Mouse (Mus musculus) heart, embryonic 15.5 days (tissue): ENCODE measurements around the gene Ppp2r5c. TPM values are rescaled to one million over a fixed set of nuclear protein-coding genes. Genes with fewer than 3 reads are reported as not detected.

Experiments used
- ATAC-seq: fragments of 200-750 bp; cut with Nextera tagmentation; replicated peaks from 2 replicates; pipeline ENCODE4 v1.8.0; 2017; ENCODE audit warnings: low read depth, moderate TSS enrichment; ENCODE audit not compliant: insufficient number of reproducible peaks, insufficient read depth, low FRiP score
- H3K27ac ChIP-seq: fragments of 300-500 bp; sonication (generic); 2 replicates; pipeline ENCODE4 v1.5.1; 2015; ENCODE audit warnings: mild to moderate bottlenecking, inconsistent platforms
- H3K27me3 ChIP-seq: fragments of 300-500 bp; sonication (generic); 2 replicates; pipeline ENCODE4 v1.6.1; 2015; ENCODE audit warnings: inconsistent platforms
- H3K36me3 ChIP-seq: fragments of 300-500 bp; sonication (generic); 2 replicates; pipeline ENCODE4 v1.6.1; 2015; ENCODE audit warnings: mild to moderate bottlenecking, inconsistent platforms
- H3K4me1 ChIP-seq: fragments of 300-500 bp; sonication (generic); replicated peaks from 2 replicates; pipeline ENCODE4 v1.6.1; 2015; ENCODE audit warnings: inconsistent platforms
- H3K4me2 ChIP-seq: fragments of 300-500 bp; sonication (generic); 2 replicates; pipeline ENCODE4 v1.6.1; 2015; ENCODE audit warnings: inconsistent platforms, mild to moderate bottlenecking, moderate library complexity
- H3K4me3 ChIP-seq: fragments of 300-500 bp; sonication (generic); 2 replicates; pipeline ENCODE4 v1.5.1; 2015; ENCODE audit warnings: mild to moderate bottlenecking, inconsistent platforms
- H3K9ac ChIP-seq: fragments of 300-500 bp; sonication (generic); 2 replicates; pipeline ENCODE4 v1.6.1; 2015; ENCODE audit warnings: mild to moderate bottlenecking, inconsistent platforms
- H3K9me3 ChIP-seq: fragments of 300-500 bp; sonication (generic); replicated peaks from 2 replicates; pipeline ENCODE4 v1.6.1; 2016; ENCODE audit warnings: inconsistent platforms
- WGBS: fragments of 180-500 bp; shearing (Covaris S2); methylation state at CpG from one replicate; pipeline ENCODE4 v1.1.7; 2015; ENCODE audit warnings: mixed read lengths; 5-methylcytosine and 5-hydroxymethylcytosine counted together
- polyA plus RNA-seq: library from polyadenylated mRNA; unstranded; fragments of >200 nt; fragmentation: Nextera tagmentation; extraction: Ambion mirVana; gene quantifications from 2 replicates; pipeline ENCODE4 v1.2.1, GENCODE M21; 2015

Gene Ppp2r5c
- 117 and 124 TPM in 2 replicates for polyA plus RNA-seq

- no peaks in the 10 kb centered on the region for H3K9me3 ChIP-seq
- H3K4me1 ChIP-seq: peaks cover 11% of the 10 kb centered on the region
- under 1% methylated on average over 77 of the region's 86 CpGs for WGBS
- ATAC-seq: peak; percentile 98
- H3K4me2 ChIP-seq: peak within 1 kb of the TSS; percentile 94
- H3K27ac ChIP-seq: peak within 1 kb of the TSS; percentile 97
- no peaks in the 10 kb centered on the region for H3K36me3 ChIP-seq
- H3K4me3 ChIP-seq: peak within 1 kb of the TSS; percentile 87
- H3K27me3 ChIP-seq: no peaks in the 10 kb centered on the region
- H3K9ac ChIP-seq: peak within 1 kb of the TSS; percentile 96
Measured at GRCm38 (mm10) chr12:110446290-110447170, at the start of gene Ppp2r5c. TSS of gene Ppp2r5c (plus strand) at chr12:110447120.

- Histone ChIP-seq H3K4me3 (no peak overlapping the region), H3K27ac (no peak overlapping the region), H3K36me3 (no peaks in the 10 kb centered on the region), H3K9ac (no peak overlapping the region), H3K4me1 (no peaks in the 10 kb centered on the region), H3K4me2 (no peak overlapping the region), H3K9me3 (no peaks in the 10 kb centered on the region), H3K27me3 (0 out of 2 replicates have a peak, but pooled peaks cover 5% of the 10 kb centered on the region)
- no peak for ATAC-seq
- 35% methylated on average over 8 of the region's 8 CpGs for WGBS
Measured at GRCm38 (mm10) chr12:110398351-110398750, 48.6 kb upstream of the Ppp2r5c start.

GRCm38 (mm10) chr12:110399161-110399560 is 47.8 kb upstream of the Ppp2r5c start:
- WGBS: 87% methylated on average over 6 of the region's 6 CpGs
- no peaks in the 10 kb centered on the region for H3K9me3 ChIP-seq
- H3K4me3 ChIP-seq: no peak overlapping the region
- H3K9ac ChIP-seq: no peak overlapping the region
- H3K36me3 ChIP-seq: no peaks in the 10 kb centered on the region
- H3K27me3 ChIP-seq: 0 out of 2 replicates have a peak, but pooled peaks cover 5% of the 10 kb centered on the region
- H3K4me1 ChIP-seq: no peaks in the 10 kb centered on the region
- H3K4me2 ChIP-seq: no peak overlapping the region
- no peak overlapping the region for H3K27ac ChIP-seq
- ATAC-seq: no peak

GRCm38 (mm10) chr12:110400936-110401335 is 46.0 kb upstream of the Ppp2r5c start:
- Histone ChIP-seq H3K4me2 (no peak overlapping the region), H3K27ac (no peak overlapping the region)
- 86% methylated on average over 5 of the region's 5 CpGs for whole genome bisulfite sequencing

GRCm38 (mm10) chr12:110401871-110402270 is 45.0 kb upstream of the Ppp2r5c start:
- Histone ChIP-seq H3K27ac (no peak overlapping the region), H3K9me3 (no peaks in the 10 kb centered on the region), H3K4me3 (no peak overlapping the region), H3K4me2 (no peak overlapping the region), H3K9ac (no peak overlapping the region), H3K4me1 (no peaks in the 10 kb centered on the region), H3K36me3 (no peaks in the 10 kb centered on the region), H3K27me3 (0 out of 2 replicates have a peak, but pooled peaks cover 5% of the 10 kb centered on the region)
- 74% methylated on average over 4 of the region's 4 CpGs for WGBS
- no peak for ATAC-seq

More at GRCm38 (mm10) chr12:110400936-110401335, 46.0 kb upstream of the Ppp2r5c start:
- Histone ChIP-seq H3K4me1 (no peaks in the 10 kb centered on the region), H3K4me3 (no peak overlapping the region), H3K9ac (no peak overlapping the region), H3K9me3 (no peaks in the 10 kb centered on the region), H3K36me3 (no peaks in the 10 kb centered on the region), H3K27me3 (0 out of 2 replicates have a peak, but pooled peaks cover 5% of the 10 kb centered on the region)
- ATAC-seq: no peak

GRCm38 (mm10) chr12:110416244-110416643 is 30.7 kb upstream of the Ppp2r5c start:
- no peak for ATAC-seq
- Histone ChIP-seq H3K4me1 (peaks cover 19% of the 10 kb centered on the region), H3K4me3 (no peak overlapping the region), H3K9me3 (no peaks in the 10 kb centered on the region), H3K36me3 (no peaks in the 10 kb centered on the region), H3K27ac (no peak overlapping the region), H3K4me2 (no peak overlapping the region), H3K27me3 (no peaks in the 10 kb centered on the region), H3K9ac (no peak overlapping the region)
- 43% methylated on average over 3 of the region's 3 CpGs for WGBS

GRCm38 (mm10) chr12:110417023-110417986 is 29.6 kb upstream of the Ppp2r5c start:
- peak overlapping the region; percentile 49 for H3K4me2 ChIP-seq
- WGBS: 47% methylated on average over 28 of the region's 28 CpGs
- H3K27ac ChIP-seq: no peak overlapping the region
- H3K36me3 ChIP-seq: no peaks in the 10 kb centered on the region
- H3K9ac ChIP-seq: 0 out of 2 replicates have a peak overlapping the region, but pooled peaks have one; percentile 10
- 0 out of 2 replicates have a peak, but pooled peaks have one; percentile 12 for ATAC-seq
- peak overlapping the region; percentile 13; the same call in 1 of the 2 replicates for H3K4me3 ChIP-seq
- H3K4me1 ChIP-seq: peaks cover 19% of the 10 kb centered on the region
- no peaks in the 10 kb centered on the region for H3K9me3 ChIP-seq
- no peaks in the 10 kb centered on the region for H3K27me3 ChIP-seq

GRCm38 (mm10) chr12:110417987-110418734 is 28.8 kb upstream of the Ppp2r5c start:
- Histone ChIP-seq H3K9ac (no peak overlapping the region), H3K27me3 (no peaks in the 10 kb centered on the region), H3K4me2 (peak overlapping the region; percentile 49), H3K36me3 (no peaks in the 10 kb centered on the region), H3K4me1 (peaks cover 19% of the 10 kb centered on the region), H3K4me3 (no peak overlapping the region), H3K27ac (peak overlapping the region; percentile 29; the same call in 1 of the 2 replicates), H3K9me3 (no peaks in the 10 kb centered on the region)
- WGBS: 46% methylated on average over 20 of the region's 20 CpGs
- peak; percentile 8; the same call in 1 of the 2 replicates for ATAC-seq

GRCm38 (mm10) chr12:110418735-110419350 is 28.1 kb upstream of the Ppp2r5c start:
- Histone ChIP-seq H3K4me3 (no peak overlapping the region), H3K36me3 (no peaks in the 10 kb centered on the region), H3K9ac (no peak overlapping the region), H3K27ac (peak overlapping the region; percentile 29; the same call in 1 of the 2 replicates), H3K4me1 (peaks cover 19% of the 10 kb centered on the region), H3K27me3 (no peaks in the 10 kb centered on the region), H3K4me2 (no peak overlapping the region), H3K9me3 (no peaks in the 10 kb centered on the region)
- WGBS: 30% methylated on average over 8 of the region's 8 CpGs
- peak; percentile 58 for ATAC-seq

GRCm38 (mm10) chr12:110419879-110420278 is 27.0 kb upstream of the Ppp2r5c start:
- Histone ChIP-seq H3K27ac (no peak overlapping the region), H3K36me3 (no peaks in the 10 kb centered on the region), H3K27me3 (no peaks in the 10 kb centered on the region), H3K4me1 (peaks cover 19% of the 10 kb centered on the region), H3K9me3 (no peaks in the 10 kb centered on the region), H3K9ac (no peak overlapping the region), H3K4me3 (no peak overlapping the region), H3K4me2 (no peak overlapping the region)
- 55% methylated on average over 2 of the region's 2 CpGs for WGBS
- no peak for ATAC-seq
